Mouse (Mus musculus) neural tube, embryonic 11.5 days (tissue): ENCODE results near the gene Lamb3. TPM values are rescaled to one million over a fixed set of nuclear protein-coding genes. Genes with fewer than 3 reads are reported as not detected.

Experiments used
- ATAC-seq: fragments of 200-750 bp; cut with Nextera tagmentation; 2 replicates; pipeline ENCODE4 v1.8.0; 2017; ENCODE audit warnings: moderate number of reproducible peaks, mild to moderate bottlenecking, moderate TSS enrichment, moderate library complexity; ENCODE audit not compliant: insufficient read depth, low FRiP score, low TSS enrichment
- DNase-seq: peaks from one replicate; pipeline ENCODE4 v3.0.0-alpha.2; 2015; ENCODE audit warnings: low spot score
- H3K27ac ChIP-seq: fragments of 300-500 bp; sonication (generic); 2 replicates; pipeline ENCODE4 v1.5.1; 2014; ENCODE audit warnings: low read depth, mild to moderate bottlenecking, low read length
- H3K27me3 ChIP-seq: fragments of 300-500 bp; sonication (generic); 2 replicates; pipeline ENCODE4 v1.6.1; 2014; ENCODE audit warnings: mild to moderate bottlenecking, low read length, mixed read lengths; ENCODE audit not compliant: control insufficient read depth, insufficient read depth
- H3K36me3 ChIP-seq: fragments of 300-500 bp; sonication (generic); 2 replicates; pipeline ENCODE4 v1.6.1; 2014; ENCODE audit warnings: mild to moderate bottlenecking, low read length, moderate library complexity, mixed read lengths; ENCODE audit not compliant: control insufficient read depth, insufficient read depth
- H3K4me1 ChIP-seq: fragments of 300-500 bp; sonication (generic); 2 replicates; pipeline ENCODE4 v1.6.1; 2014; ENCODE audit warnings: low read length, mixed read lengths; ENCODE audit not compliant: control insufficient read depth, insufficient read depth
- H3K4me2 ChIP-seq: fragments of 300-500 bp; sonication (generic); 2 replicates; pipeline ENCODE4 v1.6.1; 2014; ENCODE audit warnings: low read depth, mild to moderate bottlenecking, moderate library complexity
- H3K4me3 ChIP-seq: fragments of 300-500 bp; sonication (generic); 2 replicates; pipeline ENCODE4 v1.5.1; 2014; ENCODE audit warnings: low read depth, low read length
- H3K9ac ChIP-seq: fragments of 300-500 bp; sonication (generic); 2 replicates; pipeline ENCODE4 v1.6.1; 2014; ENCODE audit warnings: mild to moderate bottlenecking, low read length
- H3K9me3 ChIP-seq: fragments of 300-500 bp; sonication (generic); 2 replicates; pipeline ENCODE4 v1.6.1; 2016; ENCODE audit warnings: low read length; ENCODE audit not compliant: control insufficient read depth
- WGBS: fragments of 180-500 bp; shearing (Covaris S2); extraction: QIAGEN DNeasy Blood & Tissue Kit; methylation state at CpG from one replicate; pipeline ENCODE4 v1.1.7; 2014; 5-methylcytosine and 5-hydroxymethylcytosine counted together
- polyA plus RNA-seq: library from polyadenylated mRNA; unstranded; fragments of >200 nt; fragmentation: Nextera tagmentation; extraction: Ambion mirVana; gene quantifications from 2 replicates; pipeline ENCODE4 v1.2.1, GENCODE M21; 2014

The Lamb3 gene
- polyA plus RNA-seq, 1 experiment from 2014 or later, result 0.62 TPM

- peaks cover 17% of the 10 kb centered on the region for H3K4me1 ChIP-seq
- DNase-seq (peak; percentile 77), ATAC-seq (peak; percentile 54)
- peak overlapping the region; percentile 39 for H3K4me2 ChIP-seq
- H3K9me3 ChIP-seq, result no peaks in the 10 kb centered on the region
- H3K27me3 ChIP-seq, result no peaks in the 10 kb centered on the region
- WGBS, result 6% methylated on average over 8 of the region's 8 CpGs
- peak overlapping the region; percentile 10; the same call in 1 of the 2 replicates for H3K4me3 ChIP-seq
- H3K9ac ChIP-seq, result peak overlapping the region; percentile 2; the same call in 1 of the 2 replicates
- H3K36me3 ChIP-seq, result no peaks in the 10 kb centered on the region
- H3K27ac ChIP-seq, result no peak overlapping the region
Observed at GRCm38 (mm10) chr1:193382841-193383462, 175.5 kb downstream of the Lamb3 start.

GRCm38 (mm10) chr1:193386136-193386535 is 178.6 kb downstream of the Lamb3 start:
- Histone ChIP-seq H3K4me2 (no peak overlapping the region), H3K9ac (no peak overlapping the region), H3K27ac (no peak overlapping the region), H3K36me3 (no peaks in the 10 kb centered on the region), H3K4me1 (peaks cover 22% of the 10 kb centered on the region), H3K9me3 (no peaks in the 10 kb centered on the region), H3K27me3 (no peaks in the 10 kb centered on the region), H3K4me3 (no peak overlapping the region)
- peak; percentile 20; the same call in 1 of the 2 replicates for ATAC-seq
- DNase-seq, result peak; percentile 85
- 0% methylated on average over 5 of the region's 5 CpGs for WGBS

DNA sequence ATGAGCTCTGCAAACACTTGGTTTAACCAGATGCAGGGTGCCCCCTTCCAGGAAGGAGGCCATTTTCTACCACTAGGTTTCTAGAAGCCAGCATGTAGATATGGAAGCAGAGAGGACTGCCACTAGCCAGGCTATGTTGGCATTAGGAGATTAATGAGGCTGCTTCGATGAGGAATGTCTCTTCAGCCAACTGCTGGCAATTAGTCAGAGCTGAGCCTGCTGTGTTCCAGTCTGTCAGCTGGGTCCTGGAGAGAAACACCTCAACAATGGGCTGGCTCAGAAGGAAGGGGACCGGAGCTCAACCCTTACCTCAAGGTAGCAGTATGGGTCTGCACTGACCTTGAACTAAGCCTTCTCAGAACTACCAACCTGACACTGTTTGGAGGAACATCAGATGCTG is 179.7 kb downstream of the Lamb3 start:
- H3K27ac ChIP-seq, result no peak overlapping the region
- ATAC-seq, result no peak
- no peaks in the 10 kb centered on the region for H3K27me3 ChIP-seq
- H3K9ac ChIP-seq, result no peak overlapping the region
- H3K9me3 ChIP-seq, result no peaks in the 10 kb centered on the region
- H3K4me2 ChIP-seq, result no peak overlapping the region
- no peak for DNase-seq
- no peak overlapping the region for H3K4me3 ChIP-seq
- peaks cover 16% of the 10 kb centered on the region for H3K4me1 ChIP-seq
- no peaks in the 10 kb centered on the region for H3K36me3 ChIP-seq
- 49% methylated on average over 2 of the region's 2 CpGs for WGBS

GRCm38 (mm10) chr1:193389505-193389904 is 182.0 kb downstream of the Lamb3 start:
- Histone ChIP-seq H3K4me2 (no peak overlapping the region), H3K27me3 (no peaks in the 10 kb centered on the region), H3K4me1 (peaks cover 16% of the 10 kb centered on the region), H3K9ac (no peak overlapping the region), H3K4me3 (no peak overlapping the region), H3K36me3 (no peaks in the 10 kb centered on the region), H3K9me3 (no peaks in the 10 kb centered on the region), H3K27ac (0 out of 2 replicates have a peak overlapping the region, but pooled peaks have one; percentile 1)
- DNase-seq (peak; percentile 52), ATAC-seq (no peak)
- 28% methylated on average over 3 of the region's 3 CpGs for WGBS

- no peak for ATAC-seq
- WGBS, result 54% methylated on average over 12 of the region's 12 CpGs
- H3K27ac ChIP-seq, result 0 out of 2 replicates have a peak overlapping the region, but pooled peaks have one; percentile 1
Observed at GRCm38 (mm10) chr1:193390004-193390403, 182.5 kb downstream of the Lamb3 start.

DNA sequence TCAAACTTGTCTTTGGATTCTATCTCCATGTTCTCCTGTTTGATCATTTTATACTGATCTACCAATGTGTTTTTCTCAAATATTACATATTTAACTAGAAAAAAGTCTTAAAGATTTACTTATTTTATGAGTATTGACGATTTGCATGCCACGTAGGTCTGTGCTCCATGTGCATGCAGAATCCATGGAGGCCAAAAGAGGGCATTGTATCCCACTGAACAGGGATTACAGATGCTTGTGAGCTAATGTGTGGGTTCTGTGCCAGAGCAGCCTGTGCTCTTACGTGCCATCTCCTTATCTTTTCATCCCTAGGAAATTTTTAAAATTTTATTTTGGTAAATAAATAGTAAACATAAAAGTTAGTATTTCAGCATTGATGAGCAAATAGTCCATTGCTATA is 184.8 kb downstream of the Lamb3 start:
- H3K4me2 ChIP-seq, result no peak overlapping the region
- ATAC-seq (no peak), DNase-seq (no peak)
- no peaks in the 10 kb centered on the region for H3K9me3 ChIP-seq
- peaks cover 5% of the 10 kb centered on the region; the same call in 1 of the 2 replicates for H3K4me1 ChIP-seq
- H3K4me3 ChIP-seq, result no peak overlapping the region
- no peaks in the 10 kb centered on the region for H3K36me3 ChIP-seq
- H3K27me3 ChIP-seq, result no peaks in the 10 kb centered on the region
- no peak overlapping the region for H3K27ac ChIP-seq
- 88% methylated on average over 3 of the region's 3 CpGs for WGBS
- H3K9ac ChIP-seq, result no peak overlapping the region

More at GRCm38 (mm10) chr1:193390004-193390403, 182.5 kb downstream of the Lamb3 start:
- Histone ChIP-seq H3K4me2 (no peak overlapping the region), H3K36me3 (no peaks in the 10 kb centered on the region), H3K4me1 (peaks cover 16% of the 10 kb centered on the region), H3K9me3 (no peaks in the 10 kb centered on the region), H3K9ac (no peak overlapping the region), H3K4me3 (no peak overlapping the region), H3K27me3 (no peaks in the 10 kb centered on the region)
- DNase-seq, result no peak

Other genes with a start within 250 kb of the Lamb3 start
- 7.4 and 8.1 TPM in 2 replicates for gene Syt14, start 171.9 kb upstream of the Lamb3 start, polyA plus RNA-seq
- gene Diexf, start 77.4 kb upstream of the Lamb3 start, polyA plus RNA-seq, result 10.8 and 11.3 TPM in 2 replicates
- 5.4 and 5.5 TPM in 2 replicates for gene Irf6, start 54.6 kb upstream of the Lamb3 start, polyA plus RNA-seq
- gene A130010J15Rik, start 39.7 kb upstream of the Lamb3 start, polyA plus RNA-seq, result 16.6 and 17.2 TPM in 2 replicates
- 1.6 and 2.6 TPM in 2 replicates for gene Traf3ip3, start 6.0 kb upstream of the Lamb3 start, polyA plus RNA-seq
- not detected in 2 replicates for gene Hsd11b1, start 56.4 kb downstream of the Lamb3 start, polyA plus RNA-seq
- gene G0s2, start 65.5 kb downstream of the Lamb3 start, polyA plus RNA-seq, result 7.4 and 7.9 TPM in 2 replicates
- gene Camk1g, start 162.6 kb downstream of the Lamb3 start, polyA plus RNA-seq, result 12.4 and 13.3 TPM in 2 replicates